Mouse (Mus musculus): ENCODE results near the gene Rag1.

DNA sequence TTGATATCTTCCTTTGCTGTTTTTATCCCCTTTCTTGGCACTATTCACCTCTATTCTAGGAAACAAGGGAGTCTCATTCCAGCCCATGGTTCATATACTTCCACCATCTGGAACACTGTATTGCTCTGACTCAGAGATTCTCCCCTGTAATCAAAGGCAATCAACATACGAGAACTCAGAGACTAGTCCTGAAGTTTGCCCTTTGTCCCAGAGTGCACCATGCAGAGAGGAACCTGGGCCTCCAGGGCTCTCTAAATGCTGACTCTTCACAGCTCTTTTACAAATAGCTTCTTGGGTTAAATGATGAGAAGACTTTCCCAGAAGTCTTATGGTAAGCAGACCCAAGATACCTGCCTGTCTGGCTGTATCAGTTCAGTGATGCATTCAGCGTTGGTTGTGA is 11.2 kb upstream of the Rag1 start:
- TF ChIP-seq CTCF (IDR thresholded peaks at IDR 0.05; ENCODE audit: low read depth, low read length) (no peak), TAL1 (conservative IDR thresholded peaks at IDR 0.05; ENCODE audit: low read depth, low read length) (no peak)

Data from G1E (cell line).